Mouse (Mus musculus) G1E-ER4 (cell line): ENCODE data around the gene Ston2. TPM values are rescaled to one million over a fixed set of nuclear protein-coding genes. Genes with fewer than 3 reads are reported as not detected.
A peak's percentile ranks its signal among the peaks of the same experiment; 100 is the strongest.

Source experiments
- GATA1 ChIP-seq: IDR thresholded peaks from one replicate; pipeline ENCODE4 v1.8.0; 2012; ENCODE audit warnings: low read length, inconsistent platforms
- polyA plus RNA-seq: library from polyadenylated mRNA; stranded (reverse); fragments of >175 nt; gene quantifications from 2 replicates; pipeline ENCODE4 v1.2.3, GENCODE M21; 2012

The Ston2 gene
- polyA plus RNA-seq, 1 experiment = 33.0 TPM

- no peak for TF ChIP-seq GATA1
These were observed 21.7 kb downstream of the Ston2 start for GRCm38 (mm10) chr12:91766338-91767107.

DNA sequence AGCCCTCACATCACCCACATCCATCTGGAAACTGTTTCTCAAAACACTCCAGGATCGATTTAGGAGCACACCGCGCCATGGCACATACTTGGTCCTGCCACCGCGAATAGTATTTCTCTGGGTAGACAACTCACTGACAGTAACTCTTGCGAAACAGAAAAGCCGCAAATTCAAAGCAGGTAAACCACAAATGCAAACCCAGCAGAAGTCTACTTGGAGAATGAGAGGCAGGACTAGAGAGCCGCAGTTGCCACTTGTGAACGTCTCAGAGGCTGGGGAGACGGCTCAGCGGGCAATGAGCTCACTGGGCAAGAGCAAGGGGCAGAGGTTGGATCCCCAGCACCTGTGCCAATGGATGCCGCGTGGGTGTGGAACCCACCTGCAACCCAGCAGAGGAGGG lies 22.7 kb downstream of the Ston2 start:
- no peak for TF ChIP-seq GATA1

- no peak for TF ChIP-seq GATA1
These were observed 23.1 kb downstream of the Ston2 start for GRCm38 (mm10) chr12:91765054-91765453.

DNA sequence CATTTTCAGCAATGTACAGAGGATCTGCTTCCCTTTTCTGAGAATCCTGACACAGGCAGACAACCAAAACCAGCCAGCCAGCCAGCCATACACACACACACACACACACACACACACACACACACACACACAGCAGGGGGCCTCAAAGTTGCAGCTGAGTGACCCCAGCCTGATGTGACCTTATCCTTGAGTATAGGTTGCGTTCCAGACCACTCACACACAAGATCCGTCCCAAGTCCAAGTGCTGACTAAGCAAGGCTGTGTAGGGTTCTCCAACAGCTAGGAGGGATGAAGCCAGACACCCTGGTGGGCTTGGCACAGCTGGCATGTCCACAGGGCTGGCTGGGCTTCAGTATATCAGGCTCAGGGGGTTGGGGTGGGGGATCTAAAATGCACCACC lies 23.7 kb downstream of the Ston2 start:
- TF ChIP-seq GATA1 = no peak

DNA sequence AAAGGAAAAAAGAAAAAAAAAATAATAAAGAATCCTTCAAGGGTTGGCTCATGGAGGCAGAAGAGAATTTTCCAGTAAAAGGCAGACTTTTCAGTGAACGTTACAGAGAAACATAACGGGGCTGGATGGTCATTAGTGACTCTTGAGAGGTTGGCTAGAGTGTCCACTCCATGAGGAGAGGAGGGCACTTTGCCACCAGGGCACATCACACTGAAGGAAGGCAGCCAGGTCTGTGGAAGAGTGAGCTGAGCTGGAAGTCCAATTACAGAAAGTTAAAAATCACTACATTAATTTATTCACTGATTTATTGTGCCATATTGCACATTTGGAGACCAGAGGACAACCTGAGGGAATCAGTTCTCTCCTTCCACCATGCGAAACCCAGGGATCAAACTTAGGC lies 28.4 kb downstream of the Ston2 start:
- no peak for TF ChIP-seq GATA1

DNA sequence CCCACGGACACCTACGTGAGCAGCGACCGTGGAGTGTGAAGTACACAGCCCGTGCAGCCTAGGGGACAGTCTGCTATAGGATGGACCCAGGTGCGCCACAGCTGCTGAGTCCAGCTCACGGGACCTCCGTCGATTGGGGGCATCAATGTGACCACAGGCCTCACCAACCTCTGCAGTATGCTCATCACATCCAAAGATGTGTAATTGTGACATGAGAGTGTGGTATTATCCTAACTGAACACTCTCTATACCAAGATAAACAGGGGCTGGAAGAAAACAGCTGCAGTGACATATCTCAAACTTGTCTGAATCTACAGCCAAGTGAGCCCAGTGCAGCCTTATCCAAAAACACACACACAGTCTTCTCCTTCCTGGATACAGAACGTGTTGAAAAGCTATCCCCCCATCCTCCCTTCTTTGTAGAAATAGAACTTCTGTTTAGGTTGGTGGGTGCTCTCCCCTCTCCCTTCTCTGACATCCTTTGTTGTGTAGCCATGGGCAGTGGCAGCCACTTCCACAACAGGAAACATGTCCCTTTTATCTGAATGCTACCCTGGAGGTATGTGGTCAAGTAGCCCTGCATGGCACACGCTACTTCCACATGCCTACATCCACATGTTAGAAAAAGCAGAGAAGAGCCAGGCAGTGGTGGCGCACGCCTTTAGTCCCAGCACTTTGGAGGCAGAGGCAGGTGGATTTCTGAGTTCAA lies 30.2 kb downstream of the Ston2 start:
- peak; percentile 17 for TF ChIP-seq GATA1

DNA sequence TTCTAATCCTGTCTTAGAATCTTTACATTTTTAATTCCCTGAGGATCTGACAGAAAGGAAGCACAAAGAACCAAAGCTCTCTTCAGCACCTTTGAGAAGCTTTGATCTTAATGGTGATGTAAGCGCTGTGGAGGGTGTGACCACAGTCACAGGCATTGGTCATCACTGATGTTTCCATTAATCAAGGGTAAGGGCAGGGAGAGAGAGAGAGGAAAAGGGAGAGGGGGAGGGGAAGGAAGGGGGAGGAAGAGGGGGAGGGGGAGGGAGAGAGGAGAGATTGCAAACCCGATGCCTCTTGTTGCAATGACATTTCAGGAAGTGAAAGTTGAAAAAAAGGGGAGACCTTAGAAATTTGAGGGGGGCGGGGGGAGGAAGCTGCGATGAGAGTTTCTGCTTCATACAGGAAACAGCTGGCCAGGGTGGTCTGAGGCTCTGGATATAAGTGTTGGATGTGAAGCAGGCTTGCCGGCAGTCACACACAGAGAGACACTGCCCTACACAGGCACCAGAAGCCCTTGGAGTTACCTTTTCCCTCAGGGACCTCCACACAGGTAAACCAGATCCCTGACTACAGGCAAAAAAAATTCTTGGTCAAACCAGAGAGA lies 31.5 kb downstream of the Ston2 start:
- no peak for TF ChIP-seq GATA1

- TF ChIP-seq GATA1 = no peak
These were observed 33.6 kb downstream of the Ston2 start for GRCm38 (mm10) chr12:91754606-91755005.

- no peak for TF ChIP-seq GATA1
These were observed 35.5 kb downstream of the Ston2 start for GRCm38 (mm10) chr12:91752711-91753110.

DNA sequence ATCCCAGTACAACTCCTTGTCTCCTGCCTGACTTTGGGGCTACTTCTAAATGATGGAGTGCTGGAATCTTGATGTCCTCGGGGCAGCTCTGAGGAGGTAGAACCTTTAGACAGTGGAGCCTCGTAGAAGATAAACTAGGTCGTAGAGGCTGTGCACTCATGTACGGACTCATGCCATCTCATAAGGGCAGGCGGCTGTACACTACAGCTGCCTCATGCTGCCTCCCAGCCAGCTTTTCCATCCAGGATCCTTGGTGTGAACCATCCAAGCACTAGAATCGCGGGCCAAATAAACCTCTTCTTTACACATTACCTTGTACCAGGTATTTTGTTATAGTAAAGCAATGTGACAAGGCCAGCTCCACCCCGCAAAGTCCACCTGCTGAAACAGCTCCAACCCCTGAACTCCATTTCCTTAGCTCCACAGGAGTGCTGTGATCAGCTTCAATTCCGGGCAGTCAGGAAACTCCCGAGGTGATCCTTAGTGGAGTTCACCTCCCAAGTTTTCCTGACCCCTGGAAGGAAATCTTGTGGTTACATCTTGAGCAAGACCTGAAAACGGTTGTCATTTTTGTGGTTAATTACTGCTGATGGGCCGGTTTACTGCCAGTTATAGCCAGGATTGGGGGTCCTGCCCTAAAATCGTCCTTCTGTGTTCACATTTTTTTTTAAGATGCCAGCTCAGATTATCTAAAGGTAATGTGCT lies 36.1 kb downstream of the Ston2 start:
- TF ChIP-seq GATA1 = no peak

GRCm38 (mm10) chr12:91749543-91750184 lies 38.5 kb downstream of the Ston2 start:
- TF ChIP-seq GATA1 = no peak

- TF ChIP-seq GATA1 = no peak
These were observed 39.8 kb downstream of the Ston2 start for GRCm38 (mm10) chr12:91748241-91748865.

- TF ChIP-seq GATA1 = peak; percentile 45
These were observed 42.4 kb downstream of the Ston2 start for GRCm38 (mm10) chr12:91745758-91746290.

DNA sequence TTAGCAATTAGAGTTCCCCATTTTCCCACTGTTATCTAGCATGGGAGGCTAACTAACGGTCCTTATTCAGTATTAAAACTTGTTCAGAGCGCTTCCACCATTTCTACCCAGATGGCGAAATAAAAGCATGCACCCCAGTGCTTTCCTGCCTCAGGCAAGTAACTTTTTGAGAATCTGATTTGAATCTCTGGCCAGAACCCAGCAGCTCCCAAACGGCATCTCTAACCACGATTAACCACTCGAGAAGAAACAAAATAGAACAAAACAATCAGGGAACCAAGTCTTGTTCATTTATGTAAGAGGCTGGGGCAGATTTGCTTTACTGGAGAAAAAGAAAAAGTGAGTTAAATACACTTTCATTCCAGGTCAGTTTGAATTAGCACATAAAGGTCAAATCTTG lies 44.1 kb downstream of the Ston2 start:
- TF ChIP-seq GATA1 = no peak

GRCm38 (mm10) chr12:91742916-91743315 lies 45.3 kb downstream of the Ston2 start:
- TF ChIP-seq GATA1 = no peak
